Mouse (Mus musculus) CH12.LX (cell line): ENCODE data around the gene Son. TPM values are rescaled to one million over a fixed set of nuclear protein-coding genes. Genes with fewer than 3 reads are reported as not detected.

Experiments used
- DNase-seq: peaks from one replicate; pipeline ENCODE4 v3.0.0-alpha.2; 2013; ENCODE audit errors: extremely low read depth
- H3K27ac ChIP-seq: 2 replicates; pipeline ENCODE4 v1.5.1; 2012; ENCODE audit warnings: low read depth, mild to moderate bottlenecking, control low read depth, moderate library complexity; ENCODE audit not compliant: insufficient read depth
- H3K27me3 ChIP-seq: replicated peaks from 2 replicates; pipeline ENCODE3; 2012; ENCODE audit warnings: inconsistent platforms
- H3K36me3 ChIP-seq, 2 experiments: replicated peaks in 1 of 2; 2 replicates each; pipeline versions ENCODE3 to v1.6.1; 2012; ENCODE audit warnings: inconsistent platforms in 1 of 2, low read length in 1 of 2, mild to moderate bottlenecking in 1 of 2, mixed read lengths in 1 of 2, moderate library complexity in 1 of 2; ENCODE audit not compliant: control insufficient read depth in 1 of 2, insufficient read depth in 1 of 2
- H3K4me1 ChIP-seq, 2 experiments: 2 replicates each; pipeline ENCODE4 v1.6.1; 2012; ENCODE audit warnings: inconsistent platforms in 1 of 2, moderate library complexity in 1 of 2; ENCODE audit not compliant: insufficient read depth in 2 of 2, control insufficient read depth in 1 of 2
- H3K4me2 ChIP-seq: 2 replicates; pipeline ENCODE4 v1.6.1; 2012; ENCODE audit warnings: low read depth, mild to moderate bottlenecking, control low read depth; ENCODE audit not compliant: poor library complexity, insufficient read depth, severe bottlenecking
- H3K4me3 ChIP-seq, 3 experiments: fragments of 150-350 bp in 1 of 3; sonication (generic) in 1 of 3; replicated peaks in 1 of 3; 2 replicates each; pipeline versions ENCODE3 to v1.5.1; 2011 to 2012; ENCODE audit warnings: low read depth in 2 of 3, low read length in 2 of 3, mild to moderate bottlenecking in 2 of 3, moderate library complexity in 2 of 3, control low read depth in 1 of 3, improper control_type of control experiment in 1 of 3, inconsistent platforms in 1 of 3, mixed read lengths in 1 of 3; ENCODE audit not compliant: poor library complexity in 1 of 3
- H3K79me2 ChIP-seq: replicated peaks from 2 replicates; pipeline ENCODE4 v1.6.1; 2012; ENCODE audit warnings: mild to moderate bottlenecking, moderate library complexity; ENCODE audit not compliant: control insufficient read depth, poor library complexity, insufficient read depth, severe bottlenecking; ENCODE audit errors: extremely low read depth
- H3K9ac ChIP-seq: 2 replicates; pipeline ENCODE4 v1.6.1; 2012; ENCODE audit warnings: low read depth, mild to moderate bottlenecking, control low read depth, moderate library complexity; ENCODE audit not compliant: insufficient read depth
- H3K9me3 ChIP-seq: replicated peaks from 2 replicates; pipeline ENCODE3; 2012; ENCODE audit warnings: low read length, inconsistent platforms, mixed read lengths
- BHLHE40 ChIP-seq: IDR thresholded peaks from 2 replicates; pipeline ENCODE4 v1.6.1; 2011; ENCODE audit warnings: mild to moderate bottlenecking, low read depth, low read length, improper control_type of control experiment
- CHD1 ChIP-seq: IDR thresholded peaks from 2 replicates; pipeline ENCODE4 v1.6.1; 2012; ENCODE audit warnings: low read depth, low read length, improper control_type of control experiment, inconsistent platforms
- CHD2 ChIP-seq: IDR thresholded peaks from 2 replicates; pipeline ENCODE4 v1.6.1; 2011; ENCODE audit warnings: low read length, improper control_type of control experiment
- CTCF ChIP-seq, 2 experiments: IDR thresholded peaks in 1 of 2; conservative IDR thresholded peaks in 1 of 2; 2 replicates each; pipeline ENCODE4 v1.5.1; 2011 to 2012; ENCODE audit warnings: low read depth in 2 of 2, low read length in 2 of 2, improper control_type of control experiment in 1 of 2, inconsistent platforms in 1 of 2, mild to moderate bottlenecking in 1 of 2, moderate library complexity in 1 of 2
- E2F4 ChIP-seq: IDR thresholded peaks from 2 replicates; pipeline ENCODE4 v1.6.1; 2011; ENCODE audit warnings: low read depth, low read length, improper control_type of control experiment; ENCODE audit not compliant: insufficient replicate concordance
- EP300 ChIP-seq: IDR thresholded peaks from 2 replicates; pipeline ENCODE4 v1.6.1; 2011; ENCODE audit warnings: low read length, improper control_type of control experiment
- ETS1 ChIP-seq: conservative IDR thresholded peaks from 2 replicates; pipeline ENCODE4 v1.6.1; 2012; ENCODE audit warnings: low read depth, mild to moderate bottlenecking, inconsistent platforms, low read length, improper control_type of control experiment, moderate library complexity
- GABPA ChIP-seq: IDR thresholded peaks from 2 replicates; pipeline ENCODE4 v1.6.1; 2012; ENCODE audit warnings: low read depth, low read length, improper control_type of control experiment, inconsistent platforms; ENCODE audit not compliant: insufficient replicate concordance
- HCFC1 ChIP-seq: IDR thresholded peaks from 2 replicates; pipeline ENCODE4 v1.6.1; 2012; ENCODE audit warnings: low read depth, mild to moderate bottlenecking, inconsistent platforms, low read length, improper control_type of control experiment
- IRF4 ChIP-seq: IDR thresholded peaks from 2 replicates; pipeline ENCODE4 v1.6.1; 2014; ENCODE audit warnings: low read depth, mild to moderate bottlenecking, inconsistent platforms, low read length, improper control_type of control experiment
- JUN ChIP-seq: IDR thresholded peaks from 2 replicates; pipeline ENCODE4 v1.6.1; 2011; ENCODE audit warnings: low read depth, mild to moderate bottlenecking, low read length, improper control_type of control experiment, moderate library complexity; ENCODE audit not compliant: insufficient read depth
- JUND ChIP-seq: conservative IDR thresholded peaks from 2 replicates; pipeline ENCODE4 v1.6.1; 2011; ENCODE audit warnings: low read depth, low read length, improper control_type of control experiment
- KAT2A ChIP-seq: IDR thresholded peaks from 2 replicates; pipeline ENCODE4 v1.6.1; 2012; ENCODE audit warnings: low read length, improper control_type of control experiment, inconsistent platforms; ENCODE audit not compliant: insufficient replicate concordance
- MAFK ChIP-seq: IDR thresholded peaks from 2 replicates; pipeline ENCODE4 v1.6.1; 2011; ENCODE audit warnings: low read length, improper control_type of control experiment; ENCODE audit not compliant: insufficient replicate concordance
- MAX ChIP-seq: IDR thresholded peaks from 2 replicates; pipeline ENCODE4 v1.6.1; 2011; ENCODE audit warnings: low read length, improper control_type of control experiment
- MAZ ChIP-seq: IDR thresholded peaks from 2 replicates; pipeline ENCODE4 v1.6.1; 2012; ENCODE audit warnings: low read depth, mild to moderate bottlenecking, inconsistent platforms, low read length, improper control_type of control experiment, moderate library complexity
- MEF2A ChIP-seq: IDR thresholded peaks from 2 replicates; pipeline ENCODE4 v1.6.1; 2014; ENCODE audit warnings: low read depth, mild to moderate bottlenecking, inconsistent platforms, low read length, improper control_type of control experiment, borderline replicate concordance
- MXI1 ChIP-seq: IDR thresholded peaks from 2 replicates; pipeline ENCODE4 v1.6.1; 2011; ENCODE audit warnings: mild to moderate bottlenecking, low read depth, low read length, improper control_type of control experiment
- MYC ChIP-seq: IDR thresholded peaks from 2 replicates; pipeline ENCODE4 v1.6.1; 2011; ENCODE audit warnings: low read depth, mild to moderate bottlenecking, improper control_type of control experiment, low read length
- NELFE ChIP-seq: IDR thresholded peaks from 2 replicates; pipeline ENCODE4 v1.6.1; 2011; ENCODE audit warnings: low read depth, low read length, improper control_type of control experiment
- NRF1 ChIP-seq: IDR thresholded peaks from 2 replicates; pipeline ENCODE4 v1.6.1; 2014; ENCODE audit warnings: low read depth, mild to moderate bottlenecking, inconsistent platforms, low read length, improper control_type of control experiment, moderate library complexity
- PAX5 ChIP-seq: IDR thresholded peaks from 2 replicates; pipeline ENCODE4 v1.6.1; 2012; ENCODE audit warnings: low read length, inconsistent platforms, mixed read lengths
- POLR2A ChIP-seq: IDR thresholded peaks from 2 replicates; pipeline ENCODE4 v1.6.1; 2011; ENCODE audit warnings: low read depth, mild to moderate bottlenecking, improper control_type of control experiment, low read length
- POLR2AphosphoS2 ChIP-seq: IDR thresholded peaks from 2 replicates; pipeline ENCODE4 v1.6.1; 2011; ENCODE audit warnings: low read depth, low read length, improper control_type of control experiment
- RAD21 ChIP-seq: IDR thresholded peaks from 2 replicates; pipeline ENCODE4 v1.6.1; 2011; ENCODE audit warnings: low read depth, mild to moderate bottlenecking, low read length, improper control_type of control experiment, moderate library complexity
- SIN3A ChIP-seq: IDR thresholded peaks from 2 replicates; pipeline ENCODE4 v1.6.1; 2012; ENCODE audit warnings: low read length, improper control_type of control experiment, inconsistent platforms
- TBP ChIP-seq: conservative IDR thresholded peaks from 2 replicates; pipeline ENCODE4 v1.6.1; 2011; ENCODE audit warnings: low read depth, low read length, improper control_type of control experiment
- TCF12 ChIP-seq: IDR thresholded peaks from 2 replicates; pipeline ENCODE4 v1.6.1; 2014; ENCODE audit warnings: low read depth, mild to moderate bottlenecking, inconsistent platforms, low read length, improper control_type of control experiment
- UBTF ChIP-seq: IDR thresholded peaks from 2 replicates; pipeline ENCODE4 v1.6.1; 2012; ENCODE audit warnings: low read depth, mild to moderate bottlenecking, inconsistent platforms, low read length, improper control_type of control experiment, moderate library complexity
- USF1 ChIP-seq: IDR thresholded peaks from 2 replicates; pipeline ENCODE4 v1.6.1; 2014; ENCODE audit warnings: low read depth, mild to moderate bottlenecking, inconsistent platforms, low read length, improper control_type of control experiment
- USF2 ChIP-seq: conservative IDR thresholded peaks from 2 replicates; pipeline ENCODE4 v1.6.1; 2011; ENCODE audit warnings: low read depth, low read length, improper control_type of control experiment
- ZC3H11A ChIP-seq: IDR thresholded peaks from 2 replicates; pipeline ENCODE4 v1.6.1; 2012; ENCODE audit warnings: low read depth, mild to moderate bottlenecking, inconsistent platforms, low read length, improper control_type of control experiment
- ZKSCAN1 ChIP-seq: IDR thresholded peaks from 2 replicates; pipeline ENCODE4 v1.6.1; 2012; ENCODE audit warnings: low read depth, inconsistent platforms, low read length, improper control_type of control experiment, borderline replicate concordance
- ZMIZ1 ChIP-seq: IDR thresholded peaks from 2 replicates; pipeline ENCODE4 v1.6.1; 2012; ENCODE audit warnings: low read depth, mild to moderate bottlenecking, inconsistent platforms, low read length, improper control_type of control experiment
- dilution Hi-C: fragments of 300-500 bp; cut with MboI; formaldehyde crosslinking; loops from 2 replicates; pipeline ENCODE4 v1.14.3; 2020; ENCODE audit warnings: low sequenced_read_pairs; ENCODE audit not compliant: extremely low pct_unique_long_range_greater_than_20kb, extremely low pct_ligation_motif_present
- in situ Hi-C: fragments of 300-500 bp; cut with MboI; formaldehyde crosslinking; loops from 3 replicates; pipeline ENCODE4 v1.14.3; 2019; ENCODE audit warnings: low sequenced_read_pairs, low pct_ligation_motif_present, low pct_unique_long_range_greater_than_20kb, mixed read lengths
- polyA plus RNA-seq: library from polyadenylated mRNA; unstranded; fragments of >175 nt; gene quantifications from 2 replicates; pipeline ENCODE4 v1.2.1, GENCODE M21; 2012; ENCODE audit warnings: low read depth; ENCODE audit not compliant: insufficient read length
- total RNA-seq, 2 experiments: library from RNA; depleted of rRNA; stranded (reverse); fragments of 300-350 nt in 1 of 2; fragments of >200 nt in 1 of 2; gene quantifications; 2 replicates each; pipeline ENCODE4 v1.2.3; 2012 to 2014

Gene Son
- total and polyA plus RNA-seq, 3 experiments, result 126 to 271 (median 206) TPM

- dilution Hi-C loops, result no loop called here
- Histone ChIP-seq H3K9ac (peak overlapping the region; percentile 42; the same call in 1 of the 2 replicates), H3K36me3 (peaks cover 43 to 66% of the 10 kb centered on the region in 2 experiments), H3K9me3 (no peaks in the 10 kb centered on the region), H3K4me1 (peaks cover 10 to 47% of the 10 kb centered on the region in 2 experiments), H3K27me3 (no peaks in the 10 kb centered on the region), H3K4me2 (peak overlapping the region; percentile 75), H3K27ac (peak overlapping the region; percentile 64), H3K79me2 (peaks cover 33% of the 10 kb centered on the region), H3K4me3 (no peak overlapping the region)
- DNase-seq, result peak; percentile 97
- TF ChIP-seq CTCF (conservative IDR thresholded peaks at IDR 0.05 in 1 of 2, IDR thresholded peaks at IDR 0.05 in 1 of 2; ENCODE audit: low read depth in 2 of 2, low read length in 2 of 2) (no peak), ZC3H11A (no peak), GABPA (no peak), KAT2A (no peak), CHD1 (no peak), USF2 (no peak), CHD2 (peak; percentile 24; the same call in 1 of the 2 replicates), NRF1 (no peak; the same call in 1 of the 2 replicates), POLR2A (peak; percentile 60), IRF4 (peak; percentile 100), EP300 (no peak), UBTF (no peak), MAFK (no peak), MYC (peak; percentile 100), SIN3A (no peak; the same call in 1 of the 2 replicates), ZMIZ1 (no peak; the same call in 1 of the 2 replicates), MXI1 (no peak; the same call in 1 of the 2 replicates), MAZ (no peak), MEF2A (no peak), MAX (no peak), ZKSCAN1 (no peak), JUN (peak; percentile 100), NELFE (no peak), ETS1 (peak; percentile 92), JUND (peak; percentile 100), PAX5 (no peak), RAD21 (no peak), TBP (peak; percentile 82; the same call in 1 of the 2 replicates), POLR2AphosphoS2 (peak; percentile 72; the same call in 1 of the 2 replicates), TCF12 (no peak), HCFC1 (no peak), E2F4 (no peak), BHLHE40 (peak; percentile 97), USF1 (no peak)
- in situ Hi-C loops, result no loop called here
These were observed 38.2 kb downstream of the Son start for GRCm38 (mm10) chr16:91685526-91685925.
